Mouse (Mus musculus): ENCODE measurements around the gene Unc13b.

GRCm38 (mm10) chr4:43209081-43209579 is 150.4 kb downstream of the Unc13b start:
- TF ChIP-seq POLR2A (IDR thresholded peaks at IDR 0.05; ENCODE audit: insufficient read length, low read depth) (no peak), POLR2AphosphoS2 (IDR thresholded peaks at IDR 0.05; ENCODE audit: insufficient read length, low read depth) (no peak), USF1 (IDR thresholded peaks at IDR 0.05; ENCODE audit: low read depth) (no peak), MAX (IDR thresholded peaks at IDR 0.05; ENCODE audit: low read depth) (no peak)
